12 mouse cellular contexts compared by ENCODE assay signal in genomic region chr1:58110241-58110640, GRCm38 (mm10). TPM values are rescaled to one million over a fixed set of nuclear protein-coding genes. Genes with fewer than 3 reads are reported as not detected.
"Had no signal": no experiment of that assay in that cellular context is flagged by ENCODE, and none has a peak within 500 bp of the region (broad histone marks: within the 10 kb centered on the region; RNA-seq: fewer than 3 reads in every experiment).

No protein-coding gene starts in this region.

- DNase-seq: gastrocnemius, postnatal 14 days; gastrocnemius, postnatal 36 days; heart, adult 18-20 months; heart, postnatal 36 days; kidney, adult 11 months; kidney, adult 2 months; kidney, adult 9 months; kidney, postnatal 14 days; kidney, postnatal 4 days; layer of hippocampus, postnatal 36 days; left cerebral cortex, postnatal 4 days had no signal

RNA-seq across cellular contexts. Expression of gene Aox3, which starts 2.7 kb away (rescaled TPM):
- total RNA-seq: hematopoietic stem cell, adult 5-6 weeks had no signal
